Mouse (Mus musculus): ENCODE measurements at regions not wholly inside any gene's neighbourhood (a gene's known extent, or its start where the extent isn't known, plus 50 kb on each side); places are given as distances from the start of the nearest gene placed in this dataset.

- H3K36me3 ChIP-seq (replicated peaks in 1 of 2; ENCODE audit: control insufficient read depth in 1 of 2, insufficient read depth in 1 of 2, low read length in 1 of 2): no peaks in the 10 kb centered on the region
- DNase-seq (ENCODE audit: extremely low read depth): no peak
- dilution Hi-C loops (cut with MboI; ENCODE audit: extremely low pct_ligation_motif_present, extremely low pct_unique_long_range_greater_than_20kb, low sequenced_read_pairs) (no loop called here), in situ Hi-C loops (cut with MboI; ENCODE audit: low pct_ligation_motif_present, low pct_unique_long_range_greater_than_20kb, low sequenced_read_pairs) (no loop called here)
- H3K27ac ChIP-seq (ENCODE audit: insufficient read depth, low read depth): no peak overlapping the region
- H3K4me2 ChIP-seq (ENCODE audit: insufficient read depth, low read depth, poor library complexity, severe bottlenecking): no peak overlapping the region
- TF ChIP-seq MAX (IDR thresholded peaks at IDR 0.05; ENCODE audit: low read length) (no peak), TCF12 (IDR thresholded peaks at IDR 0.05; ENCODE audit: low read depth, low read length) (no peak), GABPA (IDR thresholded peaks at IDR 0.05; ENCODE audit: insufficient replicate concordance, low read depth, low read length) (no peak), ETS1 (conservative IDR thresholded peaks at IDR 0.05; ENCODE audit: low read depth, low read length) (no peak), E2F4 (IDR thresholded peaks at IDR 0.05; ENCODE audit: insufficient replicate concordance, low read depth, low read length) (no peak), TBP (conservative IDR thresholded peaks at IDR 0.05; ENCODE audit: low read depth, low read length) (no peak), EP300 (IDR thresholded peaks at IDR 0.05; ENCODE audit: low read length) (no peak), MAZ (IDR thresholded peaks at IDR 0.05; ENCODE audit: low read depth, low read length) (no peak), SMC3 (IDR thresholded peaks at IDR 0.05; ENCODE audit: low read depth, low read length) (no peak), SIN3A (IDR thresholded peaks at IDR 0.05; ENCODE audit: low read length) (no peak), USF2 (conservative IDR thresholded peaks at IDR 0.05; ENCODE audit: low read depth, low read length) (no peak), BHLHE40 (IDR thresholded peaks at IDR 0.05; ENCODE audit: low read depth, low read length) (no peak), NRF1 (IDR thresholded peaks at IDR 0.05; ENCODE audit: low read depth, low read length) (no peak), ZKSCAN1 (IDR thresholded peaks at IDR 0.05; ENCODE audit: borderline replicate concordance, low read depth, low read length) (no peak), CHD1 (IDR thresholded peaks at IDR 0.05; ENCODE audit: low read depth, low read length) (no peak)
- no peaks in the 10 kb centered on the region for H3K27me3 ChIP-seq (replicated peaks)
- no peak overlapping the region for H3K4me3 ChIP-seq (replicated peaks in 1 of 3; ENCODE audit: low read depth in 2 of 3, low read length in 2 of 3, poor library complexity in 1 of 3)
- no peak overlapping the region for H3K9ac ChIP-seq (ENCODE audit: insufficient read depth, low read depth)
- no peaks in the 10 kb centered on the region for H3K79me2 ChIP-seq (replicated peaks; ENCODE audit: control insufficient read depth, extremely low read depth, insufficient read depth, poor library complexity, severe bottlenecking)
- H3K4me1 ChIP-seq (ENCODE audit: control insufficient read depth in 1 of 2, insufficient read depth in 2 of 2): peaks cover 0 to 6% of the 10 kb centered on the region in 2 experiments; a peak in 2 of 4 replicates
- no peaks in the 10 kb centered on the region for H3K9me3 ChIP-seq (replicated peaks; ENCODE audit: low read length)
These were observed 299.5 kb upstream of the Zfp703 start for GRCm38 (mm10) chr8:26677584-26678138.

DNA sequence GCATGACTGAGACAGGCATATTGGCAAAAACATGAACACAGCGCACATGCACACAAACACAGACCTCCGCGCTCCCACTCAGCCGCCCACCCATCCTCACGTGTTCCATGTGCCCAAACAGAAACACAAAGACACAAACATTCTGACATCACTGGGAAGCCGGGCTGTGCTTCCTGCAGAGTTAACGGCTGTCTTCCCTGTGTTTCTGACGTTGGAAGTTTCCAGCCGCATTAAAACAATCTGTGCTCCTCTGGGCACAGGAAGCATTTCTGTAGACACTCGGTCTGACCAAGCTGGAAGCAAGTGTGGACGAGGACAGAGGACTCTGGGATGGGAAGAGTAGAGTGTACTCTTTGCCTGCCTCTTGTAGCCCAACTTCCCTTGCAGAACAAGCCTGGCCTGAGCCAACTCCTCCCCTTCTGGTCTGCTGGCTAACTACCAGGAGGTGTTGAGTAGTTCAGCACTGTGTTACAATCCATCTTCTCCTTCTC lies 296.2 kb upstream of the Zfp703 start:
- Histone ChIP-seq H3K4me2 (ENCODE audit: insufficient read depth, low read depth, poor library complexity, severe bottlenecking) (no peak overlapping the region), H3K4me1 (ENCODE audit: control insufficient read depth in 1 of 2, insufficient read depth in 2 of 2) (peaks cover 0 to under 1% of the 10 kb centered on the region in 2 experiments; a peak in 2 of 4 replicates), H3K4me3 (replicated peaks in 1 of 3; ENCODE audit: low read depth in 2 of 3, low read length in 2 of 3, poor library complexity in 1 of 3) (no peak overlapping the region), H3K27ac (ENCODE audit: insufficient read depth, low read depth) (no peak overlapping the region), H3K79me2 (replicated peaks; ENCODE audit: control insufficient read depth, extremely low read depth, insufficient read depth, poor library complexity, severe bottlenecking) (no peaks in the 10 kb centered on the region), H3K27me3 (replicated peaks) (no peaks in the 10 kb centered on the region), H3K9ac (ENCODE audit: insufficient read depth, low read depth) (no peak overlapping the region), H3K36me3 (replicated peaks in 1 of 2; ENCODE audit: control insufficient read depth in 1 of 2, insufficient read depth in 1 of 2, low read length in 1 of 2) (no peaks in the 10 kb centered on the region), H3K9me3 (replicated peaks; ENCODE audit: low read length) (no peaks in the 10 kb centered on the region)
- in situ Hi-C loops (cut with MboI; ENCODE audit: low pct_ligation_motif_present, low pct_unique_long_range_greater_than_20kb, low sequenced_read_pairs): no loop called here
- TF ChIP-seq CTCF (conservative IDR thresholded peaks at IDR 0.05 in 1 of 2, IDR thresholded peaks at IDR 0.05 in 1 of 2; ENCODE audit: low read depth in 2 of 2, low read length in 2 of 2) (no peak), EP300 (IDR thresholded peaks at IDR 0.05; ENCODE audit: low read length) (no peak), TCF12 (IDR thresholded peaks at IDR 0.05; ENCODE audit: low read depth, low read length) (no peak), HCFC1 (IDR thresholded peaks at IDR 0.05; ENCODE audit: low read depth, low read length) (no peak), NELFE (IDR thresholded peaks at IDR 0.05; ENCODE audit: low read depth, low read length) (no peak), ZMIZ1 (IDR thresholded peaks at IDR 0.05; ENCODE audit: low read depth, low read length) (no peak), POLR2AphosphoS2 (IDR thresholded peaks at IDR 0.05; ENCODE audit: low read depth, low read length) (no peak), JUND (conservative IDR thresholded peaks at IDR 0.05; ENCODE audit: low read depth, low read length) (no peak), MXI1 (IDR thresholded peaks at IDR 0.05; ENCODE audit: low read depth, low read length) (no peak), GABPA (IDR thresholded peaks at IDR 0.05; ENCODE audit: insufficient replicate concordance, low read depth, low read length) (no peak), MEF2A (IDR thresholded peaks at IDR 0.05; ENCODE audit: borderline replicate concordance, low read depth, low read length) (no peak)
- dilution Hi-C loops (cut with MboI; ENCODE audit: extremely low pct_ligation_motif_present, extremely low pct_unique_long_range_greater_than_20kb, low sequenced_read_pairs): no loop called here
- no peak for DNase-seq (ENCODE audit: extremely low read depth)
